Mouse (Mus musculus) right cerebral cortex, postnatal 14 days (tissue): ENCODE measurements at regions not wholly inside any gene's neighbourhood (a gene's known extent, or its start where the extent isn't known, plus 50 kb on each side); places are given as distances from the start of the nearest gene placed in this dataset.
A peak's percentile ranks its signal among the peaks of the same experiment; 100 is the strongest.

Experiments
- DNase-seq: peaks from one replicate; pipeline ENCODE4 v3.0.0; 2022

- DNase-seq, result no peak
Observed at GRCm38 (mm10) chr12:13028086-13028485, 86.4 kb upstream of the Mycn start.

GRCm38 (mm10) chr12:13026041-13026580, 84.4 kb upstream of the Mycn start:
- DNase-seq, result peak; percentile 33

- no peak for DNase-seq
Observed at GRCm38 (mm10) chr12:13024215-13024841, 82.6 kb upstream of the Mycn start.

- no peak for DNase-seq
Observed at GRCm38 (mm10) chr12:13011023-13011761, 69.5 kb upstream of the Mycn start.

GRCm38 (mm10) chr12:13010405-13010804, 68.7 kb upstream of the Mycn start:
- no peak for DNase-seq

- DNase-seq, result no peak
Observed at GRCm38 (mm10) chr12:13009470-13009869, 67.8 kb upstream of the Mycn start.

GRCm38 (mm10) chr12:13002703-13003102, 61.0 kb upstream of the Mycn start:
- no peak for DNase-seq

GRCm38 (mm10) chr12:13002069-13002590, 60.4 kb upstream of the Mycn start:
- no peak for DNase-seq

GRCm38 (mm10) chr12:12995974-12996361, 54.3 kb upstream of the Mycn start:
- no peak for DNase-seq

GRCm38 (mm10) chr12:12995061-12995973, 53.6 kb upstream of the Mycn start:
- no peak for DNase-seq

GRCm38 (mm10) chr12:12993894-12994714, 52.4 kb upstream of the Mycn start:
- no peak for DNase-seq
